Mouse (Mus musculus) midbrain, embryonic 13.5 days (tissue): ENCODE measurements at regions not wholly inside any gene's neighbourhood (a gene's known extent, or its start where the extent isn't known, plus 50 kb on each side); places are given as distances from the start of the nearest gene placed in this dataset.

Experiments
- ATAC-seq: fragments of 200-750 bp; cut with Nextera tagmentation; 2 replicates; pipeline ENCODE4 v1.8.0; 2017; ENCODE audit warnings: mild to moderate bottlenecking, moderate TSS enrichment, moderate library complexity
- H3K27ac ChIP-seq: fragments of 300-500 bp; sonication (generic); 2 replicates; pipeline ENCODE4 v1.5.1; 2015; ENCODE audit warnings: inconsistent platforms, mild to moderate bottlenecking, moderate library complexity
- H3K27me3 ChIP-seq: fragments of 300-500 bp; sonication (generic); 2 replicates; pipeline ENCODE4 v1.6.1; 2015; ENCODE audit warnings: mild to moderate bottlenecking, inconsistent platforms
- H3K36me3 ChIP-seq: fragments of 300-500 bp; sonication (generic); 2 replicates; pipeline ENCODE4 v1.6.1; 2015; ENCODE audit warnings: mild to moderate bottlenecking, inconsistent platforms
- H3K4me1 ChIP-seq: fragments of 300-500 bp; sonication (generic); replicated peaks from 2 replicates; pipeline ENCODE4 v1.6.1; 2015; ENCODE audit warnings: inconsistent platforms
- H3K4me2 ChIP-seq: fragments of 300-500 bp; sonication (generic); replicated peaks from 2 replicates; pipeline ENCODE4 v1.6.1; 2015; ENCODE audit warnings: moderate library complexity, mild to moderate bottlenecking, inconsistent platforms
- H3K4me3 ChIP-seq: fragments of 300-500 bp; sonication (generic); replicated peaks from 2 replicates; pipeline ENCODE4 v1.5.1; 2015; ENCODE audit warnings: mild to moderate bottlenecking, inconsistent platforms
- H3K9ac ChIP-seq: fragments of 300-500 bp; sonication (generic); replicated peaks from 2 replicates; pipeline ENCODE4 v1.6.1; 2015; ENCODE audit warnings: mild to moderate bottlenecking, inconsistent platforms
- H3K9me3 ChIP-seq: fragments of 300-500 bp; sonication (generic); 2 replicates; pipeline ENCODE4 v1.6.1; 2016; ENCODE audit warnings: mild to moderate bottlenecking, inconsistent platforms
- WGBS: fragments of 180-500 bp; shearing (Covaris S2); methylation state at CpG from one replicate; pipeline ENCODE4 v1.1.7; 2015; 5-methylcytosine and 5-hydroxymethylcytosine counted together

- ATAC-seq = no peak
- peaks cover 17% of the 10 kb centered on the region for H3K4me1 ChIP-seq
- no peak overlapping the region for H3K4me2 ChIP-seq
- no peak overlapping the region for H3K4me3 ChIP-seq
- H3K27me3 ChIP-seq = no peaks in the 10 kb centered on the region
- 79% methylated on average over 5 of the region's 5 CpGs for WGBS
- H3K9me3 ChIP-seq = no peaks in the 10 kb centered on the region
- no peak overlapping the region for H3K27ac ChIP-seq
- no peaks in the 10 kb centered on the region for H3K36me3 ChIP-seq
- no peak overlapping the region for H3K9ac ChIP-seq
These were observed 281.3 kb upstream of the Sall1 start for GRCm38 (mm10) chr8:89325248-89325645.

GRCm38 (mm10) chr8:89324462-89325247, 280.7 kb upstream of the Sall1 start:
- no peak overlapping the region for H3K9ac ChIP-seq
- H3K36me3 ChIP-seq = no peaks in the 10 kb centered on the region
- WGBS = 56% methylated on average over 12 of the region's 12 CpGs
- no peak overlapping the region for H3K4me3 ChIP-seq
- no peaks in the 10 kb centered on the region for H3K9me3 ChIP-seq
- no peak for ATAC-seq
- no peak overlapping the region for H3K4me2 ChIP-seq
- peaks cover 12% of the 10 kb centered on the region for H3K4me1 ChIP-seq
- H3K27me3 ChIP-seq = no peaks in the 10 kb centered on the region
- no peak overlapping the region for H3K27ac ChIP-seq

- Histone ChIP-seq H3K9ac (0 out of 2 replicates have a peak overlapping the region, but pooled peaks have one; percentile 33), H3K27me3 (no peaks in the 10 kb centered on the region), H3K4me2 (peak overlapping the region; percentile 39), H3K4me1 (peaks cover 29% of the 10 kb centered on the region), H3K4me3 (0 out of 2 replicates have a peak overlapping the region, but pooled peaks have one; percentile 1), H3K9me3 (no peaks in the 10 kb centered on the region), H3K27ac (no peak overlapping the region), H3K36me3 (no peaks in the 10 kb centered on the region)
- no peak for ATAC-seq
- WGBS = 26% methylated on average over 18 of the region's 18 CpGs
These were observed 273.7 kb upstream of the Sall1 start for GRCm38 (mm10) chr8:89317514-89318289.

GRCm38 (mm10) chr8:89316566-89317175, 272.7 kb upstream of the Sall1 start:
- no peak for ATAC-seq
- Histone ChIP-seq H3K27ac (no peak overlapping the region), H3K4me3 (no peak overlapping the region), H3K9me3 (no peaks in the 10 kb centered on the region), H3K27me3 (no peaks in the 10 kb centered on the region), H3K36me3 (no peaks in the 10 kb centered on the region), H3K9ac (no peak overlapping the region), H3K4me2 (no peak overlapping the region), H3K4me1 (peaks cover 29% of the 10 kb centered on the region)
- WGBS = 40% methylated on average over 12 of the region's 12 CpGs

GRCm38 (mm10) chr8:89314907-89315306, 270.9 kb upstream of the Sall1 start:
- H3K27me3 ChIP-seq = no peaks in the 10 kb centered on the region
- H3K4me3 ChIP-seq = no peak overlapping the region
- H3K4me2 ChIP-seq = no peak overlapping the region
- no peaks in the 10 kb centered on the region for H3K36me3 ChIP-seq
- no peak overlapping the region for H3K9ac ChIP-seq
- 81% methylated on average over 3 of the region's 3 CpGs for WGBS
- no peaks in the 10 kb centered on the region for H3K9me3 ChIP-seq
- no peak for ATAC-seq
- peaks cover 35% of the 10 kb centered on the region for H3K4me1 ChIP-seq
- no peak overlapping the region for H3K27ac ChIP-seq

GRCm38 (mm10) chr8:89310696-89311214, 266.8 kb upstream of the Sall1 start:
- no peak overlapping the region for H3K4me2 ChIP-seq
- 0 out of 2 replicates have a peak overlapping the region, but pooled peaks have one; percentile 51 for H3K27ac ChIP-seq
- H3K36me3 ChIP-seq = no peaks in the 10 kb centered on the region
- H3K9me3 ChIP-seq = no peaks in the 10 kb centered on the region
- no peak for ATAC-seq
- 20% methylated on average over 5 of the region's 5 CpGs for WGBS
- peaks cover 37% of the 10 kb centered on the region for H3K4me1 ChIP-seq
- H3K27me3 ChIP-seq = no peaks in the 10 kb centered on the region
- H3K4me3 ChIP-seq = no peak overlapping the region
- H3K9ac ChIP-seq = no peak overlapping the region

GRCm38 (mm10) chr8:89309591-89309990, 265.6 kb upstream of the Sall1 start:
- H3K27me3 ChIP-seq = no peaks in the 10 kb centered on the region
- peaks cover 32% of the 10 kb centered on the region for H3K4me1 ChIP-seq
- H3K9ac ChIP-seq = no peak overlapping the region
- H3K4me3 ChIP-seq = no peak overlapping the region
- 2% methylated on average over 4 of the region's 4 CpGs for WGBS
- H3K27ac ChIP-seq = peak overlapping the region; percentile 66; the same call in 1 of the 2 replicates
- no peak overlapping the region for H3K4me2 ChIP-seq
- ATAC-seq = no peak
- H3K9me3 ChIP-seq = no peaks in the 10 kb centered on the region
- no peaks in the 10 kb centered on the region for H3K36me3 ChIP-seq

GRCm38 (mm10) chr8:89308950-89309349, 265.0 kb upstream of the Sall1 start:
- H3K4me1 ChIP-seq = peaks cover 32% of the 10 kb centered on the region
- WGBS = 7% methylated on average over 5 of the region's 5 CpGs
- no peaks in the 10 kb centered on the region for H3K9me3 ChIP-seq
- H3K9ac ChIP-seq = no peak overlapping the region
- no peaks in the 10 kb centered on the region for H3K27me3 ChIP-seq
- H3K4me2 ChIP-seq = no peak overlapping the region
- H3K4me3 ChIP-seq = no peak overlapping the region
- H3K36me3 ChIP-seq = no peaks in the 10 kb centered on the region
- peak overlapping the region; percentile 66 for H3K27ac ChIP-seq
- ATAC-seq = no peak

- WGBS = 8% methylated on average over 8 of the region's 8 CpGs
- H3K27me3 ChIP-seq = no peaks in the 10 kb centered on the region
- H3K27ac ChIP-seq = peak overlapping the region; percentile 66
- no peak overlapping the region for H3K4me3 ChIP-seq
- no peak for ATAC-seq
- no peaks in the 10 kb centered on the region for H3K36me3 ChIP-seq
- H3K9me3 ChIP-seq = no peaks in the 10 kb centered on the region
- H3K4me2 ChIP-seq = 0 out of 2 replicates have a peak overlapping the region, but pooled peaks have one; percentile 2
- no peak overlapping the region for H3K9ac ChIP-seq
- peaks cover 32% of the 10 kb centered on the region for H3K4me1 ChIP-seq
These were observed 264.6 kb upstream of the Sall1 start for GRCm38 (mm10) chr8:89308532-89308931.

GRCm38 (mm10) chr8:89307601-89308000, 263.6 kb upstream of the Sall1 start:
- H3K4me3 ChIP-seq = no peak overlapping the region
- no peak for ATAC-seq
- no peak overlapping the region for H3K27ac ChIP-seq
- no peaks in the 10 kb centered on the region for H3K27me3 ChIP-seq
- no peaks in the 10 kb centered on the region for H3K9me3 ChIP-seq
- no peak overlapping the region for H3K4me2 ChIP-seq
- H3K36me3 ChIP-seq = no peaks in the 10 kb centered on the region
- WGBS = 30% methylated on average over 10 of the region's 10 CpGs
- H3K9ac ChIP-seq = no peak overlapping the region
- H3K4me1 ChIP-seq = peaks cover 32% of the 10 kb centered on the region

- H3K4me2 ChIP-seq = no peak overlapping the region
- H3K4me3 ChIP-seq = no peak overlapping the region
- H3K9me3 ChIP-seq = no peaks in the 10 kb centered on the region
- H3K27me3 ChIP-seq = no peaks in the 10 kb centered on the region
- WGBS = 86% methylated on average over 4 of the region's 4 CpGs
- no peak for ATAC-seq
- H3K4me1 ChIP-seq = peaks cover 32% of the 10 kb centered on the region
- no peak overlapping the region for H3K9ac ChIP-seq
- H3K36me3 ChIP-seq = no peaks in the 10 kb centered on the region
- H3K27ac ChIP-seq = no peak overlapping the region
These were observed 263.1 kb upstream of the Sall1 start for GRCm38 (mm10) chr8:89307085-89307484.

- Histone ChIP-seq H3K4me2 (no peak overlapping the region), H3K27ac (no peak overlapping the region), H3K4me3 (no peak overlapping the region), H3K9ac (no peak overlapping the region), H3K9me3 (no peaks in the 10 kb centered on the region), H3K27me3 (no peaks in the 10 kb centered on the region), H3K36me3 (no peaks in the 10 kb centered on the region), H3K4me1 (peaks cover 19% of the 10 kb centered on the region)
- WGBS = 60% methylated on average over 10 of the region's 10 CpGs
- ATAC-seq = no peak
These were observed 260.2 kb upstream of the Sall1 start for GRCm38 (mm10) chr8:89304116-89304515.
